Mouse (Mus musculus) induced T-regulatory cell, adult 2 months (primary cell): ENCODE measurements at regions not wholly inside any gene's neighbourhood (a gene's known extent, or its start where the extent isn't known, plus 50 kb on each side); places are given as distances from the start of the nearest gene placed in this dataset.

Source experiments
- DNase-seq: peaks from one replicate; pipeline ENCODE4 v3.0.0-alpha.2; 2012; ENCODE audit warnings: low read depth

GRCm38 (mm10) chr1:142605224-142605623, 1035.2 kb upstream of the B3galt2 start:
- no peak for DNase-seq

- no peak for DNase-seq
These were observed 1034.4 kb upstream of the B3galt2 start for GRCm38 (mm10) chr1:142606082-142606481.

- DNase-seq: no peak
These were observed 1019.0 kb upstream of the B3galt2 start for GRCm38 (mm10) chr1:142621464-142621863.

- DNase-seq: no peak
These were observed 1016.2 kb upstream of the B3galt2 start for GRCm38 (mm10) chr1:142624303-142624702.

- DNase-seq: no peak
These were observed 985.2 kb upstream of the B3galt2 start for GRCm38 (mm10) chr1:142655289-142655688.

GRCm38 (mm10) chr1:142665262-142665661, 975.2 kb upstream of the B3galt2 start:
- no peak for DNase-seq

- DNase-seq: no peak
These were observed 960.5 kb upstream of the B3galt2 start for GRCm38 (mm10) chr1:142679917-142680316.

GRCm38 (mm10) chr1:142688828-142689227, 951.6 kb upstream of the B3galt2 start:
- DNase-seq: no peak

- no peak for DNase-seq
These were observed 945.3 kb upstream of the B3galt2 start for GRCm38 (mm10) chr1:142695179-142695578.

- no peak for DNase-seq
These were observed 932.2 kb upstream of the B3galt2 start for GRCm38 (mm10) chr1:142708263-142708662.

- no peak for DNase-seq
These were observed 910.2 kb upstream of the B3galt2 start for GRCm38 (mm10) chr1:142730259-142730658.

- DNase-seq: no peak
These were observed 906.4 kb upstream of the B3galt2 start for GRCm38 (mm10) chr1:142734108-142734507.

GRCm38 (mm10) chr1:142738376-142738775, 902.1 kb upstream of the B3galt2 start:
- no peak for DNase-seq

GRCm38 (mm10) chr1:142742307-142742706, 898.2 kb upstream of the B3galt2 start:
- peak; percentile 26 for DNase-seq

- DNase-seq: no peak
These were observed 869.5 kb upstream of the B3galt2 start for GRCm38 (mm10) chr1:142771010-142771409.
